Mouse (Mus musculus): ENCODE results near the gene Iqca. TPM values are rescaled to one million over a fixed set of nuclear protein-coding genes. Genes with fewer than 3 reads are reported as not detected.

Iqca gene
- polyA plus RNA-seq, 1 experiment from 2014 or later = 0.05 TPM

DNA sequence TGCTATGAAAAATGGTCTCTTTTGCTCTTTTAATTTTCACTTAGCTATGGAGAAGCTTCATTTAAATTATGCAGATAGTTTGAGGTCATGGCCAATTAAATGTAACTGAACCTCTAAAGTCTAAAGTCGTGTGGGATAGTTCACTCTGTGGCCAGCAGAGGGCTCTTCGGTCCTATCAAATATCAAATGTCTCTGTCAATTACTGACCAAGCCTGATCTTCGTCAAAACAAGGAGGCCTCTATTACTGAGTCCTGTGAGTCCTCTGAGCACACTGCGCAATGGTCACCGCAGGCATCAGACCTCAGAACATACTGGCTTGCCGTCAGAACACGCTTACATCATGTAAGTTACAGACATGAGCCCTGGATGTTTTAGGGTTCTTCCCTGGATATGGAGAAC lies 92.6 kb downstream of the Iqca start:
- POLR2A ChIA-PET = no interaction called here
- ATAC-seq (no peak), DNase-seq (ENCODE audit: low read depth, low spot score) (peak; percentile 25)
- in situ Hi-C loops (cut with MboI; ENCODE audit: low pct_unique_long_range_greater_than_20kb) = loop anchor here (5.0 kb wide), 3 partner anchors 142 to 532 kb away; partner anchors contain the start of gene Ackr3
- peak; percentile 75 for TF ChIP-seq CTCF (IDR thresholded peaks at IDR 0.05)
- CTCF ChIA-PET = interaction anchor here (0.7 to 3.2 kb wide), 11 partner anchors 9 to 532 kb away, joined by 3 to 12 read pairs (median 5); partner anchors contain the start of gene Ackr3
- H3K27me3 ChIP-seq = no peaks in the 10 kb centered on the region

DNA sequence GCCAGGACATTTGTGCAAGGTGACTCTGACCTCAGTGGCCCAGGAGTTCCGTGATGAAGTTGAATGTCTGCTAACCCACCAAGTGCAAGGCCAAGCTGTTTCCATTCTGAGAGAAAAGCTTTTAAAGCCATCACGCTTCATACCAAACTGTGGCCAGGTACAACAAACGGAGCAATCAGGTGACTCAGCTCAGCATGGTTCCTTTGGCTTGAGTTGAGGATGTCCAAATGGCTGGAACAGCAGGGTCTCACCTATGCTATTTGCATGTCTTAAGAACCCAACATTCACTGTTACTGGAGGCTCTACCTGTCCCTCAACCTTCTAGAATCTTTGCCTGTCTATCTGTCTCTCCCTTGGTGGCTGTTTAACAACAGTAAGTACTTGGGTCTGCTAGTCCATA lies 93.1 kb downstream of the Iqca start:
- in situ Hi-C loops (cut with MboI; ENCODE audit: low pct_unique_long_range_greater_than_20kb) = loop anchor here (5.0 kb wide), 3 partner anchors 142 to 532 kb away; partner anchors contain the start of gene Ackr3
- no peak for TF ChIP-seq CTCF (IDR thresholded peaks at IDR 0.05)
- ATAC-seq = no peak

DNA sequence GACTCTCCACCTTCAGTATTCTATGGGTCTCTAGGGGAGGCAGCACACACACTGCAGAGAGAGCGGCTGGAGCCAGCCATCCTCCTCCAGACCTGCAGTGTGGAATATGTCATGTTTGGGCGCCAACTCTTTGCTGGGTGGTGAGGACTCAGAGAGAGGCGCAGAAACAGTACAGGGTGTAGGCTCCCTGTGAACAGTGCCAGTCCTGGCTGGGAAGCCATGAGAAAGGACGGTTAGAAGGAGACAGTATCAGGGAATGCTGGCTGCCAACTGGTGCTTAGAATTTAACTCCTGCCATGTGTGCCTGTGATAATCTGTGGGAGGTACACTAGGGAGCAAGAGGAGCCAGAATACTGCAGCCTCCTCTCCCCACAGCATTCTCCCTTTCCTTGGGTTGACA lies 98.2 kb downstream of the Iqca start:
- in situ Hi-C loops (cut with MboI; ENCODE audit: low pct_unique_long_range_greater_than_20kb) = no loop called here
- no peak for ATAC-seq
- ChIA-PET CTCF (interaction anchor here (1.2 kb wide), 1 partner anchor 536 kb away, joined by 3 read pairs; no protein-coding TSS in a partner anchor), POLR2A (interaction anchor here (0.6 kb wide), 1 partner anchor 824 kb away, joined by 4 read pairs; no protein-coding TSS in a partner anchor)
- no peak for DNase-seq (ENCODE audit: low read depth, low spot score)
- H3K27me3 ChIP-seq = no peaks in the 10 kb centered on the region
- no peak for TF ChIP-seq CTCF (IDR thresholded peaks at IDR 0.05)

More for the DNA sequence above, 93.1 kb downstream of the Iqca start:
- no peak for DNase-seq (ENCODE audit: low read depth, low spot score)
- ChIA-PET POLR2A (no interaction called here), CTCF (interaction anchor here (0.7 to 3.2 kb wide), 10 partner anchors 8 to 532 kb away, joined by 3 to 12 read pairs (median 6); partner anchors contain the start of gene Ackr3)
- no peaks in the 10 kb centered on the region for H3K27me3 ChIP-seq

- DNase-seq (ENCODE audit: low read depth, low spot score) (peak; percentile 79), ATAC-seq (peak; percentile 88)
- peak; percentile 82 for TF ChIP-seq CTCF (IDR thresholded peaks at IDR 0.05)
- CTCF ChIA-PET = interaction anchor here (0.7 to 2.4 kb wide), 9 partner anchors 9 to 543 kb away, joined by 3 to 12 read pairs (median 4); partner anchors contain the start of genes Ackr3 and Asb18
- POLR2A ChIA-PET = interaction anchor here (0.6 kb wide), 1 partner anchor 151 kb away, joined by 3 read pairs; no protein-coding TSS in a partner anchor
- in situ Hi-C loops (cut with MboI; ENCODE audit: low pct_unique_long_range_greater_than_20kb) = no loop called here
- no peaks in the 10 kb centered on the region for H3K27me3 ChIP-seq
Observed at GRCm38 (mm10) chr1:90051347-90051746, 101.9 kb downstream of the Iqca start.

DNA sequence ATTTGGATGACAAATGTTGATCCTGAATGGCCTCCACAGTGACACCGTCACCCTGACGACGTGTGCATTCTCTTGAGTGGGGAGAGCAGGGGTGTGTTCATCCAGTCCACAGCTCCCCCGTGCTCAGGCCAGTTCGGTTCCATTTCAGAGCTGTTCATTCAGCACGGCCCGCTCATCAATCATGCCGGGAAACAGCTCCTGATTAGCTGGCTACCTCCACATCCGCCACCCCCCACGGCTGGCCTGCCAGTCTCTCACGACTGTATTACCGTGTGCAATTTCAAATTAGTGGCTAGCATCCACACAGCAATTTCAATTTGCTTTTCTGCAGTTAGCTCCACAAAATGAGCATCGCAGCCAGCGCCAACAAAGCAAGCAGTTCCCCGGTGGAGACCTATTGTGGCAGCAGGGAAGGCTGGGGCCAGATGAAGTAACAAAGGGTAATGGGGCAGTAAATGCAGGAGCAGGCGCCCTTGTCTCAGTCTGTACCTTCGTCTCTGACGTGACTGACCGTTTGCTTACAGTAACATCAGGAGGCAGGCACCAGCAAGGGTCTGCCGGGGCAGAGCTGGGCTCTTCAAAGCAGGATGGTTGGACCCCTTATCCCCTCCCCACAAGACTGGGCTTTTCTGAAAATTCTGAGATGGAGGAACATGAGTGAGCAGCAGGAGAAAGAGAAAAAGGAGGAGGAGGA lies 103.0 kb downstream of the Iqca start:
- DNase-seq (ENCODE audit: low read depth, low spot score) = no peak
- H3K27me3 ChIP-seq = no peaks in the 10 kb centered on the region
- ATAC-seq = no peak
- TF ChIP-seq CTCF (IDR thresholded peaks at IDR 0.05) = no peak
- ChIA-PET POLR2A (no interaction called here), CTCF (interaction anchor here (0.6 to 2.4 kb wide), 3 partner anchors 36 to 542 kb away, joined by 3 to 12 read pairs (median 4); partner anchors contain the start of gene Asb18)
- in situ Hi-C loops (cut with MboI; ENCODE audit: low pct_unique_long_range_greater_than_20kb) = no loop called here

- in situ Hi-C loops (cut with MboI; ENCODE audit: low pct_unique_long_range_greater_than_20kb) = no loop called here
- DNase-seq (ENCODE audit: low read depth, low spot score) = no peak
- ATAC-seq = no peak
- H3K27me3 ChIP-seq = peaks cover 22% of the 10 kb centered on the region
- TF ChIP-seq CTCF (IDR thresholded peaks at IDR 0.05) = no peak
- POLR2A ChIA-PET = no interaction called here
- CTCF ChIA-PET = interaction anchor here (1.2 kb wide), 1 partner anchor 12 kb away, joined by 4 read pairs; no protein-coding TSS in a partner anchor
Observed at GRCm38 (mm10) chr1:90028305-90028704, 124.9 kb downstream of the Iqca start.

GRCm38 (mm10) chr1:90026945-90027344 lies 126.3 kb downstream of the Iqca start:
- peak; percentile 75 for TF ChIP-seq CTCF (IDR thresholded peaks at IDR 0.05)
- POLR2A ChIA-PET = interaction anchor here (0.6 kb wide), 1 partner anchor 985 kb away, joined by 3 read pairs; no protein-coding TSS in a partner anchor
- CTCF ChIA-PET = interaction anchor here (1.1 to 1.3 kb wide), 4 partner anchors 13 to 568 kb away, joined by 3 to 7 read pairs (median 4); no protein-coding TSS in a partner anchor
- DNase-seq (ENCODE audit: low read depth, low spot score) (no peak), ATAC-seq (peak; percentile 32)
- peaks cover 14% of the 10 kb centered on the region for H3K27me3 ChIP-seq
- in situ Hi-C loops (cut with MboI; ENCODE audit: low pct_unique_long_range_greater_than_20kb) = no loop called here

GRCm38 (mm10) chr1:90020336-90020735 lies 132.9 kb downstream of the Iqca start:
- no peak for ATAC-seq
- TF ChIP-seq CTCF (IDR thresholded peaks at IDR 0.05) = no peak
- no peak for DNase-seq (ENCODE audit: low read depth, low spot score)
- in situ Hi-C loops (cut with MboI; ENCODE audit: low pct_unique_long_range_greater_than_20kb) = no loop called here
- CTCF ChIA-PET = interaction anchor here (0.7 to 1.2 kb wide), 2 partner anchors 11 to 12 kb away, joined by 3 to 4 read pairs; no protein-coding TSS in a partner anchor
- peaks cover 4% of the 10 kb centered on the region for H3K27me3 ChIP-seq
- POLR2A ChIA-PET = no interaction called here

- ChIA-PET POLR2A (no interaction called here), CTCF (no interaction called here)
- no peak for TF ChIP-seq CTCF (IDR thresholded peaks at IDR 0.05)
- DNase-seq (ENCODE audit: low read depth, low spot score) = no peak
- in situ Hi-C loops (cut with MboI; ENCODE audit: low pct_unique_long_range_greater_than_20kb) = no loop called here
- H3K27me3 ChIP-seq = no peaks in the 10 kb centered on the region
- ATAC-seq = no peak
Observed at GRCm38 (mm10) chr1:90018071-90018470, 135.1 kb downstream of the Iqca start.

- in situ Hi-C loops (cut with MboI; ENCODE audit: low pct_unique_long_range_greater_than_20kb) = no loop called here
- DNase-seq (ENCODE audit: low read depth, low spot score) (no peak), ATAC-seq (no peak)
- CTCF ChIA-PET = interaction anchor here (1.7 kb wide), 1 partner anchor 36 kb away, joined by 4 read pairs; no protein-coding TSS in a partner anchor
- H3K27me3 ChIP-seq = no peaks in the 10 kb centered on the region
- no peak for TF ChIP-seq CTCF (IDR thresholded peaks at IDR 0.05)
- POLR2A ChIA-PET = no interaction called here
Observed at GRCm38 (mm10) chr1:90014446-90014845, 138.8 kb downstream of the Iqca start, which contains the start of gene Asb18. TSS of gene Asb18 (minus strand) at chr1:90014666.

- in situ Hi-C loops (cut with MboI; ENCODE audit: low pct_unique_long_range_greater_than_20kb) = no loop called here
- ATAC-seq = no peak
- POLR2A ChIA-PET = no interaction called here
- peak; percentile 27 for TF ChIP-seq CTCF (IDR thresholded peaks at IDR 0.05)
- no peaks in the 10 kb centered on the region for H3K27me3 ChIP-seq
- CTCF ChIA-PET = interaction anchor here (1.7 kb wide), 1 partner anchor 38 kb away, joined by 4 read pairs; no protein-coding TSS in a partner anchor
- no peak for DNase-seq (ENCODE audit: low read depth, low spot score)
Observed at GRCm38 (mm10) chr1:90013273-90013672, 139.9 kb downstream of the Iqca start.
